Mouse (Mus musculus): ENCODE results near the gene Stab2. TPM values are rescaled to one million over a fixed set of nuclear protein-coding genes. Genes with fewer than 3 reads are reported as not detected.

The Stab2 gene
- polyA plus RNA-seq, 1 experiment, result 20.3 TPM

DNA sequence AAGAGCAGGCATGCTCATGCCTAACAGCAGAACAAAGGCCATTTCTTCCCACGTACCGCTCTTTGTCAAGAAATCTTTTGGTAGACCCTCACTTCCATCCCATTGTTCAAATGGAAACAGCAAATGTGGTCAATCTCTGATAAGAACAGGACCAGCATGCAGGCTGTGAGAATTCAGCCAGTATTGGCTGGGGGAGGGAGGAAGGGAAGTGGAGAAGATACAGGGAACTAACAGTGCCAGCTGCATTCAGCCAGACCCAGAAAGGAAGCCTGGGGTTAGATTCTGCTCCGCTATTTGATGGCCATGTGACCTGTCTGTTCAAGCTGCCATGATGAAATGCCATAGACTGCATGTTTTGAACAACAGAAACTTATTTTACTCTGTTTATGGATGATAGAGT is 32.0 kb upstream of the Stab2 start:
- no peak for DNase-seq
- Histone ChIP-seq H3K36me3 (ENCODE audit: control insufficient read depth, insufficient read depth, low read length) (no peaks in the 10 kb centered on the region), H3K4me1 (ENCODE audit: control insufficient read depth, insufficient read depth, low read length) (no peaks in the 10 kb centered on the region), H3K27me3 (replicated peaks; ENCODE audit: control insufficient read depth, insufficient read depth, low read length) (no peaks in the 10 kb centered on the region), H3K27ac (ENCODE audit: insufficient read depth, low read depth, low read length) (no peak overlapping the region), H3K4me3 (ENCODE audit: insufficient read depth, low read depth, low read length) (no peak overlapping the region)
- no peak for TF ChIP-seq CTCF (conservative IDR thresholded peaks at IDR 0.05; ENCODE audit: insufficient read depth, insufficient read length, low read depth, low read length)
- TF ChIP-seq POLR2A (IDR thresholded peaks at IDR 0.05; ENCODE audit: low read depth, low read length), result no peak
- WGBS, result 88% methylated on average over 3 of the region's 3 CpGs

DNA sequence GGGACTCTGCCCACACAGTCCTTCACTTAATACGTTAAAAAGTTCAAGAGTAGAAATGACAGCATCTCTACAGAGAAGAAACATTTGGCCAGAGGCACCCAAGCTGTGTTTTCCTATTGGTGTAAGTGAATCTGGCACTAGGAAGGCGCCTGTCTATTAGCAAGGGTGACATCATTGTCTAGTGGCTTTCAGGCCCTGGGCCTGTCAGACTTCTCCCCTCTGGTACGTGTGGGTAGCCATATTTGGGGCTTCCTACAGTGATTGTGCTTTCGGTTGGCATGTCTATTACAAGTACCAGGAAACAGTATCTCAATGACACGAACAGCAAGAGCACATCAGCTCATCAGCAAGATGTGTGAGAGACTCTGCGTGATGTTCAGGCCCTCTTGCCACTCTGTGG is 31.5 kb upstream of the Stab2 start:
- Histone ChIP-seq H3K36me3 (ENCODE audit: control insufficient read depth, insufficient read depth, low read length) (no peaks in the 10 kb centered on the region), H3K27me3 (replicated peaks; ENCODE audit: control insufficient read depth, insufficient read depth, low read length) (no peaks in the 10 kb centered on the region), H3K4me1 (ENCODE audit: control insufficient read depth, insufficient read depth, low read length) (no peaks in the 10 kb centered on the region), H3K4me3 (ENCODE audit: insufficient read depth, low read depth, low read length) (no peak overlapping the region), H3K27ac (ENCODE audit: insufficient read depth, low read depth, low read length) (no peak overlapping the region)
- no peak for DNase-seq
- 67% methylated on average over 6 of the region's 6 CpGs for WGBS
- TF ChIP-seq POLR2A (IDR thresholded peaks at IDR 0.05; ENCODE audit: low read depth, low read length) (no peak), CTCF (conservative IDR thresholded peaks at IDR 0.05; ENCODE audit: insufficient read depth, insufficient read length, low read depth, low read length) (no peak)

GRCm38 (mm10) chr10:87037062-87037461 is 29.2 kb upstream of the Stab2 start:
- Histone ChIP-seq H3K27me3 (replicated peaks; ENCODE audit: control insufficient read depth, insufficient read depth, low read length) (no peaks in the 10 kb centered on the region), H3K4me1 (ENCODE audit: control insufficient read depth, insufficient read depth, low read length) (no peaks in the 10 kb centered on the region), H3K36me3 (ENCODE audit: control insufficient read depth, insufficient read depth, low read length) (no peaks in the 10 kb centered on the region), H3K27ac (ENCODE audit: insufficient read depth, low read depth, low read length) (no peak overlapping the region), H3K4me3 (ENCODE audit: insufficient read depth, low read depth, low read length) (no peak overlapping the region)
- TF ChIP-seq POLR2A (IDR thresholded peaks at IDR 0.05; ENCODE audit: low read depth, low read length) (no peak), CTCF (conservative IDR thresholded peaks at IDR 0.05; ENCODE audit: insufficient read depth, insufficient read length, low read depth, low read length) (no peak)
- DNase-seq, result no peak
- WGBS, result 57% methylated on average over 5 of the region's 5 CpGs

DNA sequence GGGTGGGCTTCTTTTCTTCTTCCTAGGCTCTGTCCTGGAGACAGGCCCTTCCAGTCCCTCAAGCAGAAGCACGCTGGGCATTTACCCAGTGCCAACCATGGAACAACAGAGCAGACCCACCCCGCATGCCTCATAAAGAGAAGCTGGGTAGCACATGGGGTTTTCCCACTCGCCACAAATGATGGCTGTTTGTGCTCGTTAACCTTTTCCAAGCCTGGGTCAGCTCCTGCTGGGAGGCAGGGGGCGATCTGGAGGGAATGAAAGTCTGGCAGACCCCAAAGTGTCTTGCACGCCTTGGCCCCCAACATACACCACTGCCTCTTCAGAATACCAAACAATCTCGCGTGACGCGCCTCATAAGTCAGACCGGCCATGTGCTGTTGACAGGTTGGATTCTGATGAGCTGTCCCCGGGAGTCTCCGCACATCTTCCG is 28.5 kb upstream of the Stab2 start:
- TF ChIP-seq POLR2A (IDR thresholded peaks at IDR 0.05; ENCODE audit: low read depth, low read length) (no peak), CTCF (conservative IDR thresholded peaks at IDR 0.05; ENCODE audit: insufficient read depth, insufficient read length, low read depth, low read length) (no peak)
- no peaks in the 10 kb centered on the region for H3K4me1 ChIP-seq (ENCODE audit: control insufficient read depth, insufficient read depth, low read length)
- H3K27ac ChIP-seq (ENCODE audit: insufficient read depth, low read depth, low read length), result no peak overlapping the region
- no peak overlapping the region for H3K4me3 ChIP-seq (ENCODE audit: insufficient read depth, low read depth, low read length)
- 52% methylated on average over 14 of the region's 14 CpGs for WGBS
- no peaks in the 10 kb centered on the region for H3K36me3 ChIP-seq (ENCODE audit: control insufficient read depth, insufficient read depth, low read length)
- DNase-seq, result no peak
- H3K27me3 ChIP-seq (replicated peaks; ENCODE audit: control insufficient read depth, insufficient read depth, low read length), result no peaks in the 10 kb centered on the region

GRCm38 (mm10) chr10:87035866-87036265 is 28.0 kb upstream of the Stab2 start:
- DNase-seq, result no peak
- Histone ChIP-seq H3K4me1 (ENCODE audit: control insufficient read depth, insufficient read depth, low read length) (no peaks in the 10 kb centered on the region), H3K4me3 (ENCODE audit: insufficient read depth, low read depth, low read length) (no peak overlapping the region), H3K27me3 (replicated peaks; ENCODE audit: control insufficient read depth, insufficient read depth, low read length) (no peaks in the 10 kb centered on the region), H3K27ac (ENCODE audit: insufficient read depth, low read depth, low read length) (no peak overlapping the region), H3K36me3 (ENCODE audit: control insufficient read depth, insufficient read depth, low read length) (no peaks in the 10 kb centered on the region)
- TF ChIP-seq POLR2A (IDR thresholded peaks at IDR 0.05; ENCODE audit: low read depth, low read length) (no peak), CTCF (conservative IDR thresholded peaks at IDR 0.05; ENCODE audit: insufficient read depth, insufficient read length, low read depth, low read length) (no peak)
- WGBS, result 82% methylated on average over 15 of the region's 15 CpGs

DNA sequence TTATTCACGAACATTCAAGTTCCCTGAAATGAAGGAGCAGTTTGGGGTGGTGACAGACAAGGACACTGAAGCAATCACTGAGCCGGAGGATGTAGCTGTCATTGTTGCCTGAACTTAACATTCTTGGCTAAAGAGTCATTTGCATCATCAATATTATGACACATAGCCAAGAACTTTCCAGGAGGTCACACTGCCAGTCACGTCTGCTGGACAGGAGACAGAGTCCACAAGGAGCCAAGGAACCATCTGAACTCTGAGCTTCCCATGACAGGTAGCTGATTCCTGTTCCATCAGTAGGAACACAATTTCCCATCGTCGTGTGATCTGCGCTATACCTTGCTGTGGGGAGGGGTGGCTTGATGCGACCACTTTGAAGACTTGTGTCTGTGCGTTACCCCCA is 24.9 kb upstream of the Stab2 start:
- DNase-seq, result no peak
- Histone ChIP-seq H3K4me3 (ENCODE audit: insufficient read depth, low read depth, low read length) (no peak overlapping the region), H3K36me3 (ENCODE audit: control insufficient read depth, insufficient read depth, low read length) (no peaks in the 10 kb centered on the region), H3K27me3 (replicated peaks; ENCODE audit: control insufficient read depth, insufficient read depth, low read length) (no peaks in the 10 kb centered on the region), H3K4me1 (ENCODE audit: control insufficient read depth, insufficient read depth, low read length) (no peaks in the 10 kb centered on the region), H3K27ac (ENCODE audit: insufficient read depth, low read depth, low read length) (no peak overlapping the region)
- TF ChIP-seq CTCF (conservative IDR thresholded peaks at IDR 0.05; ENCODE audit: insufficient read depth, insufficient read length, low read depth, low read length), result no peak
- TF ChIP-seq POLR2A (IDR thresholded peaks at IDR 0.05; ENCODE audit: low read depth, low read length), result no peak
- 81% methylated on average over 8 of the region's 8 CpGs for WGBS

- WGBS, result 2% methylated on average over 8 of the region's 10 CpGs
- TF ChIP-seq CTCF (conservative IDR thresholded peaks at IDR 0.05; ENCODE audit: insufficient read depth, insufficient read length, low read depth, low read length), result peak; percentile 100
- no peak for TF ChIP-seq POLR2A (IDR thresholded peaks at IDR 0.05; ENCODE audit: low read depth, low read length)
- no peaks in the 10 kb centered on the region for H3K4me1 ChIP-seq (ENCODE audit: control insufficient read depth, insufficient read depth, low read length)
- no peak overlapping the region for H3K27ac ChIP-seq (ENCODE audit: insufficient read depth, low read depth, low read length)
- no peak overlapping the region for H3K4me3 ChIP-seq (ENCODE audit: insufficient read depth, low read depth, low read length)
- DNase-seq, result peak; percentile 77
- H3K27me3 ChIP-seq (replicated peaks; ENCODE audit: control insufficient read depth, insufficient read depth, low read length), result no peaks in the 10 kb centered on the region
- H3K36me3 ChIP-seq (ENCODE audit: control insufficient read depth, insufficient read depth, low read length), result no peaks in the 10 kb centered on the region
These were observed 17.1 kb upstream of the Stab2 start for GRCm38 (mm10) chr10:87024884-87025283.

- H3K27ac ChIP-seq (ENCODE audit: insufficient read depth, low read depth, low read length), result no peak overlapping the region
- no peaks in the 10 kb centered on the region for H3K36me3 ChIP-seq (ENCODE audit: control insufficient read depth, insufficient read depth, low read length)
- 49% methylated on average over 14 of the region's 16 CpGs for WGBS
- no peaks in the 10 kb centered on the region for H3K27me3 ChIP-seq (replicated peaks; ENCODE audit: control insufficient read depth, insufficient read depth, low read length)
- DNase-seq, result peak; percentile 15
- TF ChIP-seq POLR2A (IDR thresholded peaks at IDR 0.05; ENCODE audit: low read depth, low read length) (no peak), CTCF (conservative IDR thresholded peaks at IDR 0.05; ENCODE audit: insufficient read depth, insufficient read length, low read depth, low read length) (peak; percentile 34; the same call in 1 of the 2 replicates)
- H3K4me3 ChIP-seq (ENCODE audit: insufficient read depth, low read depth, low read length), result no peak overlapping the region
- H3K4me1 ChIP-seq (ENCODE audit: control insufficient read depth, insufficient read depth, low read length), result no peaks in the 10 kb centered on the region
These were observed 12.9 kb upstream of the Stab2 start for GRCm38 (mm10) chr10:87020711-87021110.
